In the genomic region with DNA sequence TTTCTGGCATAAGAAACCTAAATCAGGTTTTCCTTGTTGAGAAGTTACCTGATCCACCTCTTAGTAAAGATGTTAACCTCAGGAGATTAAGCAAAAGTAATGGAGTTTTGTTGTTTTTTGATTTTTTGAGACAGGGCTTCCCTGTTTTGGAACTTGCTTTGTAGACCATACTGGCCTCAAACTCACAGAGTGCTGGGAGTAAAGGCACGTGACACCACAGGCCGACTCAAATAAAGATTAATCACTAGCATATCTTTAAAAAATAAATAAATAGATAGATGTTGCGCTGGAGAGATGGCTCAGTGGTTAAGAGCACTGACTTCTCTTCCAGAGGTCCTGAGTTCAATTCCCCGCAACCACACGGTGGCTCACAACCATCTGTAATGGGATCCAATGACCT, we compare ENCODE assay signal across 7 mouse cellular contexts. TPM values are rescaled to one million over a fixed set of nuclear protein-coding genes. Genes with fewer than 3 reads are reported as not detected.
DNase-seq lines count a peak whose midpoint lies in the region; ATAC-seq and TF ChIP-seq lines count a peak whose summit lies in the region.

No protein-coding gene starts in this region.

- no peak for TF ChIP-seq CTCF in lung, adult 2 months (IDR thresholded peaks at IDR 0.05; ENCODE audit: insufficient read depth, low read length)

- DNase-seq in lung, adult 2 months: no peak
- DNase-seq in forebrain, embryonic 10.5 days (ENCODE audit: extremely low spot score, low spot score): no peak
- no peak for DNase-seq in limb, embryonic 11.5 days (ENCODE audit: low spot score)
- no peak for DNase-seq in testis, postnatal 10 days (ENCODE audit: low spot score)
- DNase-seq in gastrocnemius, postnatal 14 days: no peak

- H3K4me3 ChIP-seq in lung, embryonic 15.5 days: peak overlapping the region; percentile 93
- H3K4me3 ChIP-seq in lung, adult 2 months (replicated peaks; ENCODE audit: extremely low read depth, low read depth, low read length): no peak overlapping the region
- peak overlapping the region; percentile 93 for H3K4me3 ChIP-seq in forebrain, embryonic 10.5 days
- peak overlapping the region; percentile 74 for H3K4me3 ChIP-seq in limb, embryonic 11.5 days (ENCODE audit: low read depth, low read length)
- H3K4me3 ChIP-seq in neural tube, embryonic 15.5 days (replicated peaks): peak overlapping the region; percentile 94

- H3K4me1 ChIP-seq in lung, embryonic 15.5 days: peaks cover 29% of the 10 kb centered on the region
- peaks cover 4% of the 10 kb centered on the region; the same call in 1 of the 2 replicates for H3K4me1 ChIP-seq in lung, adult 2 months (ENCODE audit: control insufficient read depth, insufficient read depth, low read length)
- peaks cover 31% of the 10 kb centered on the region for H3K4me1 ChIP-seq in forebrain, embryonic 10.5 days
- peaks cover 9% of the 10 kb centered on the region for H3K4me1 ChIP-seq in limb, embryonic 11.5 days (ENCODE audit: control insufficient read depth, insufficient read depth, low read length)
- peaks cover 33% of the 10 kb centered on the region for H3K4me1 ChIP-seq in neural tube, embryonic 15.5 days

- H3K4me2 ChIP-seq in lung, embryonic 15.5 days: peak overlapping the region; percentile 61
- peak overlapping the region; percentile 45 for H3K4me2 ChIP-seq in limb, embryonic 11.5 days (ENCODE audit: low read depth, severe bottlenecking)
- peak overlapping the region; percentile 81 for H3K4me2 ChIP-seq in neural tube, embryonic 15.5 days

- 45% methylated on average over 5 of the region's 5 CpGs for WGBS in lung, embryonic 15.5 days
- 59% methylated on average over 5 of the region's 5 CpGs for WGBS in lung, adult 2 months
- WGBS in forebrain, embryonic 10.5 days: 75% methylated on average over 5 of the region's 5 CpGs
- WGBS in limb, embryonic 11.5 days: 68% methylated on average over 5 of the region's 5 CpGs
- WGBS in neural tube, embryonic 15.5 days: 79% methylated on average over 5 of the region's 5 CpGs

- peak overlapping the region; percentile 95 for H3K27ac ChIP-seq in lung, embryonic 15.5 days
- peak overlapping the region; percentile 97 for H3K27ac ChIP-seq in forebrain, embryonic 10.5 days
- peak overlapping the region; percentile 75; the same call in 1 of the 2 replicates for H3K27ac ChIP-seq in limb, embryonic 11.5 days (replicated peaks; ENCODE audit: low read depth, low read length)
- peak overlapping the region; percentile 96 for H3K27ac ChIP-seq in neural tube, embryonic 15.5 days (replicated peaks)

- H3K9ac ChIP-seq in lung, embryonic 15.5 days: peak overlapping the region; percentile 95
- H3K9ac ChIP-seq in limb, embryonic 11.5 days (ENCODE audit: low read length): peak overlapping the region; percentile 93; the same call in 1 of the 2 replicates
- H3K9ac ChIP-seq in neural tube, embryonic 15.5 days (replicated peaks): peak overlapping the region; percentile 91

- no peaks in the 10 kb centered on the region for H3K9me3 ChIP-seq in lung, embryonic 15.5 days
- H3K9me3 ChIP-seq in forebrain, embryonic 10.5 days: no peaks in the 10 kb centered on the region
- no peaks in the 10 kb centered on the region for H3K9me3 ChIP-seq in limb, embryonic 11.5 days (ENCODE audit: control insufficient read depth, low read length)
- no peaks in the 10 kb centered on the region for H3K9me3 ChIP-seq in neural tube, embryonic 15.5 days (replicated peaks)

- H3K36me3 ChIP-seq in lung, embryonic 15.5 days: no peaks in the 10 kb centered on the region
- H3K36me3 ChIP-seq in forebrain, embryonic 10.5 days (replicated peaks): peaks cover 12% of the 10 kb centered on the region
- H3K36me3 ChIP-seq in limb, embryonic 11.5 days (ENCODE audit: control insufficient read depth, insufficient read depth, low read length): peaks cover under 1% of the 10 kb centered on the region
- H3K36me3 ChIP-seq in neural tube, embryonic 15.5 days: no peaks in the 10 kb centered on the region

- intact Hi-C loops in gastrocnemius, postnatal 14 days (cut with DNase I; ENCODE audit: low total_unique reads): loop anchor here (10.0 kb wide), 1 partner anchor 151 kb away; the partner anchor contains the start of gene Nol6

- no peaks in the 10 kb centered on the region for H3K27me3 ChIP-seq in lung, embryonic 15.5 days
- H3K27me3 ChIP-seq in forebrain, embryonic 10.5 days (ENCODE audit: poor library complexity, severe bottlenecking): no peaks in the 10 kb centered on the region
- H3K27me3 ChIP-seq in limb, embryonic 11.5 days (ENCODE audit: control insufficient read depth, insufficient read depth, low read length): no peaks in the 10 kb centered on the region
- no peaks in the 10 kb centered on the region for H3K27me3 ChIP-seq in neural tube, embryonic 15.5 days (replicated peaks)

- no peak for TF ChIP-seq POLR2A in lung, adult 2 months (IDR thresholded peaks at IDR 0.05; ENCODE audit: borderline replicate concordance, extremely low read depth, low read depth, low read length)

- no peak for ATAC-seq in lung, embryonic 15.5 days (ENCODE audit: borderline replicate concordance, extremely low read depth, low FRiP score, low TSS enrichment)
- no peak for ATAC-seq in limb, embryonic 11.5 days (ENCODE audit: insufficient number of reproducible peaks, low FRiP score, low TSS enrichment, low read depth)
- no peak for ATAC-seq in neural tube, embryonic 15.5 days (ENCODE audit: low FRiP score)

RNA-seq across cellular contexts. Expression of gene Ubap2, which starts 1.0 kb away (rescaled TPM):
- 55.1 and 55.9 TPM in 2 replicates for polyA plus RNA-seq in lung, embryonic 15.5 days (2015; fragmentation: Nextera tagmentation; extraction: Ambion mirVana)
- 53.1 and 62.2 TPM in 2 replicates for polyA plus RNA-seq in lung, adult 2 months (2012; rRNA removed)
- polyA plus RNA-seq in forebrain, embryonic 10.5 days (2016; fragmentation: Nextera tagmentation; extraction: Ambion mirVana): 88.4 and 88.9 TPM in 2 replicates
- 77.1 and 83.9 TPM in 2 replicates for polyA plus RNA-seq in limb, embryonic 11.5 days (2014; fragmentation: Nextera tagmentation; extraction: Ambion mirVana)
- polyA plus RNA-seq in neural tube, embryonic 15.5 days (2015; fragmentation: Nextera tagmentation; extraction: Ambion mirVana): 46.3 and 54.7 TPM in 2 replicates
- total RNA-seq in gastrocnemius, postnatal 14 days (2021): 10 to 100 TPM; 98.2 to 99.2 TPM

RNA-seq across cellular contexts. Expression of gene Dcaf12, which starts 38.8 kb away (rescaled TPM):
- polyA plus RNA-seq in lung, embryonic 15.5 days (2015; fragmentation: Nextera tagmentation; extraction: Ambion mirVana): 67.5 and 67.6 TPM in 2 replicates
- polyA plus RNA-seq in lung, adult 2 months (2012; rRNA removed): 21.9 and 28.3 TPM in 2 replicates
- 60.7 and 62.5 TPM in 2 replicates for polyA plus RNA-seq in forebrain, embryonic 10.5 days (2016; fragmentation: Nextera tagmentation; extraction: Ambion mirVana)
- 46.4 and 47.2 TPM in 2 replicates for polyA plus RNA-seq in limb, embryonic 11.5 days (2014; fragmentation: Nextera tagmentation; extraction: Ambion mirVana)
- 70.7 and 70.8 TPM in 2 replicates for polyA plus RNA-seq in neural tube, embryonic 15.5 days (2015; fragmentation: Nextera tagmentation; extraction: Ambion mirVana)
- total RNA-seq in gastrocnemius, postnatal 14 days (2021): 10 to 100 TPM; 26.7 to 27.8 TPM
